Mouse (Mus musculus) midbrain, embryonic 12.5 days (tissue): ENCODE measurements around the gene Rev1. TPM values are rescaled to one million over a fixed set of nuclear protein-coding genes. Genes with fewer than 3 reads are reported as not detected.

Experiments
- ATAC-seq: fragments of 200-750 bp; cut with Nextera tagmentation; 2 replicates; pipeline ENCODE4 v1.8.0; 2017; ENCODE audit warnings: low read depth, moderate TSS enrichment, moderate library complexity; ENCODE audit not compliant: low FRiP score
- H3K27ac ChIP-seq: fragments of 300-500 bp; sonication (generic); replicated peaks from 2 replicates; pipeline ENCODE4 v1.5.1; 2016; ENCODE audit warnings: mild to moderate bottlenecking
- H3K27me3 ChIP-seq: fragments of 300-500 bp; sonication (generic); 2 replicates; pipeline ENCODE4 v1.6.1; 2016; ENCODE audit warnings: mild to moderate bottlenecking
- H3K36me3 ChIP-seq: fragments of 300-500 bp; sonication (generic); 2 replicates; pipeline ENCODE4 v1.6.1; 2016
- H3K4me1 ChIP-seq: fragments of 300-500 bp; sonication (generic); 2 replicates; pipeline ENCODE4 v1.6.1; 2016
- H3K4me2 ChIP-seq: fragments of 300-500 bp; sonication (generic); replicated peaks from 2 replicates; pipeline ENCODE4 v1.6.1; 2016; ENCODE audit warnings: mild to moderate bottlenecking, moderate library complexity
- H3K4me3 ChIP-seq: fragments of 300-500 bp; sonication (generic); 2 replicates; pipeline ENCODE4 v1.5.1; 2016; ENCODE audit warnings: mild to moderate bottlenecking
- H3K9ac ChIP-seq: fragments of 300-500 bp; sonication (generic); replicated peaks from 2 replicates; pipeline ENCODE4 v1.6.1; 2016; ENCODE audit warnings: mild to moderate bottlenecking, moderate library complexity
- H3K9me3 ChIP-seq: fragments of 300-500 bp; sonication (generic); 2 replicates; pipeline ENCODE4 v1.6.1; 2016; ENCODE audit warnings: mild to moderate bottlenecking
- WGBS: fragments of 180-500 bp; shearing (Covaris S2); methylation state at CpG from one replicate; pipeline ENCODE4 v1.1.7; 2016; 5-methylcytosine and 5-hydroxymethylcytosine counted together
- polyA plus RNA-seq: library from polyadenylated mRNA; unstranded; fragments of >200 nt; fragmentation: Nextera tagmentation; extraction: Ambion mirVana; gene quantifications from 2 replicates; pipeline ENCODE4 v1.2.1, GENCODE M21; 2016

Rev1 gene
- polyA plus RNA-seq, result 44.8 and 47.7 TPM in 2 replicates

DNA sequence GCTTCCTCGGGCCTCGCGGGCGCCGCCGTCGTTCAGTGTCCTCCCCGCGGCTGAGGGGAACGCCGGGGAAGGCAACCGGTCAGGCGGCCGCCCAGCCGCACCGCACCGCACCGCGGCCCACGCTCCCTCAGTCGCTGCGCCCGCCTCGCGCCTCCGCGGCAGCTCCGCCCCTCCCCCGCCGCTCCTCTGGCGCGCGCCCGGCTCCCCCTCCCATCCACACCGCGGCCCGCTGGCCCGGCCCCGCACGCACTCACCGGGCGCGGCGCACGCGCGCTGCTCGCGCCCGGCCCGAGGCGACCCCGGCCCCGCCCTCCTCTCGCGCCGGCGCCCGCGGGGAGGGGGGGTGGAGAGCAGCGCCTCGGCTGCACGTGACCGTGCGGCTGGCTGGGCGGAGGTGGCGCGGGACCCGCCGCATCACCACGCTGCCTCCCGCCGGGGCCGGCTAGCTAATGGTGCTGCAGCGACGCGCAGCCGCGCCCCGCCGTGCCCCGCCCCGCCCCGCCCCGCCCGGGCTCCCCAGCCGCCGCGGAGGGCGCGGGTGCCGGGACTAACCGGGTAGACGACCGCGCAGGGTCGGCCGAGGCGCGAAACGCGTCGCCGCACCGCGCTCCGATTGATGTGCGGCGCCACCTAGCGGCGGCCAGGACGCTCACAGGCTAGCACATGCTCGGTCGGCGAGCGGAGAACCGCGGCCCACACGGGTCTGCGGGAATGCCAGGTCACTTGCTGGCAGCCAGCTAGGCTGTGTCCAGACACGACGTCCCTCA lies at the start of gene Rev1:
Gene Rev1, minus strand, starts transcription at position 301 of the 767 bp plus-strand sequence.
- Histone ChIP-seq H3K9ac (peak within 1 kb of the TSS; percentile 90), H3K4me3 (peak within 1 kb of the TSS; percentile 89), H3K27ac (peak within 1 kb of the TSS; percentile 97), H3K4me2 (peak within 1 kb of the TSS; percentile 81), H3K36me3 (no peaks in the 10 kb centered on the region), H3K27me3 (no peaks in the 10 kb centered on the region), H3K4me1 (peaks cover 18% of the 10 kb centered on the region), H3K9me3 (no peaks in the 10 kb centered on the region)
- ATAC-seq, result peak; percentile 94
- under 1% methylated on average over 57 of the region's 122 CpGs for WGBS

DNA sequence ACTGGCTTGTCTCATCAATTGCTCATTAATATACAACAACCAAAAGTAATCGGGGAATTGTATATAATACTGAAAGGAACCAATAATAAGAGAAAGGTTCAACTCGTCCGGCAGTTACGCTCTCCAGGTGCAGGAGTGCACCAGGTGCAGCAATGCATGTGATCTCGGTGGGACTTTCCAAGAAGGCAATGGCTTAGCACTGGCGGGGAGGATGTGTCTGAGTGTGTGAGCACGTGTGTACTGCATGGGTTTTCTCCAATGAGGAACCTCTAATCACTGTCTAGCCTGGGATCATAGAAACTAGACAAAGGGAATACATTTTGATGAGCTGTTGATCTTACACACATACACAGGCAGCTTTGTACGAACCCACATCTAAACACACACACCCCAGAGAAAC lies 49.3 kb upstream of the Rev1 start:
- H3K4me1 ChIP-seq, result 0 out of 2 replicates have a peak, but pooled peaks cover 4% of the 10 kb centered on the region
- H3K36me3 ChIP-seq, result peaks cover 21% of the 10 kb centered on the region
- no peak overlapping the region for H3K4me2 ChIP-seq
- no peak overlapping the region for H3K4me3 ChIP-seq
- H3K9ac ChIP-seq, result no peak overlapping the region
- H3K27ac ChIP-seq, result no peak overlapping the region
- H3K9me3 ChIP-seq, result no peaks in the 10 kb centered on the region
- 95% methylated on average over 8 of the region's 8 CpGs for WGBS
- no peak for ATAC-seq
- no peaks in the 10 kb centered on the region for H3K27me3 ChIP-seq

DNA sequence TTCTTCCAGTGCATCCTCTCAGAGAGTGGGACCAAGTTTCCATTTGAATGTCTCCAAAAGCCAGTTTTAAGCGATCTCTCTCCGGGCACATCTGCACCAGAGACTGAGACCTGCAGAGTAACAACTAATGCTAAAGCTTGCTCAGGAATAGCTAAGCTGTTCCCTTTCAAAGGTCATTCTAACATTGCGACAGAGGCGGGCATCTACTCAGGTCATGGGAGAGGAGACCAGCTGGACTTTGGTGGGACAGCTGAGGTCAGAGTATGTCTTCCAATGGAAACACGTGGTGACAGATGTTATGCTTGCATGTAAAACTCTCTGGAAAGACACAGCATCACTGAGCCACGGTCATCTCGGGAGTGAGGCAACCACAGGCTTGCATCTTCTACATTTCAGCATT lies 46.5 kb upstream of the Rev1 start:
- Histone ChIP-seq H3K9ac (no peak overlapping the region), H3K27ac (no peak overlapping the region), H3K36me3 (peaks cover 17% of the 10 kb centered on the region), H3K9me3 (no peaks in the 10 kb centered on the region), H3K4me1 (no peaks in the 10 kb centered on the region), H3K4me3 (no peak overlapping the region), H3K4me2 (no peak overlapping the region), H3K27me3 (no peaks in the 10 kb centered on the region)
- 95% methylated on average over 7 of the region's 7 CpGs for WGBS
- ATAC-seq, result no peak

GRCm38 (mm10) chr1:38171874-38172273 lies 42.3 kb upstream of the Rev1 start:
- Histone ChIP-seq H3K27me3 (no peaks in the 10 kb centered on the region), H3K9me3 (no peaks in the 10 kb centered on the region), H3K4me3 (no peak overlapping the region), H3K9ac (no peak overlapping the region), H3K36me3 (no peaks in the 10 kb centered on the region), H3K4me2 (no peak overlapping the region), H3K4me1 (no peaks in the 10 kb centered on the region), H3K27ac (no peak overlapping the region)
- no peak for ATAC-seq
- WGBS, result 85% methylated on average over 4 of the region's 4 CpGs

DNA sequence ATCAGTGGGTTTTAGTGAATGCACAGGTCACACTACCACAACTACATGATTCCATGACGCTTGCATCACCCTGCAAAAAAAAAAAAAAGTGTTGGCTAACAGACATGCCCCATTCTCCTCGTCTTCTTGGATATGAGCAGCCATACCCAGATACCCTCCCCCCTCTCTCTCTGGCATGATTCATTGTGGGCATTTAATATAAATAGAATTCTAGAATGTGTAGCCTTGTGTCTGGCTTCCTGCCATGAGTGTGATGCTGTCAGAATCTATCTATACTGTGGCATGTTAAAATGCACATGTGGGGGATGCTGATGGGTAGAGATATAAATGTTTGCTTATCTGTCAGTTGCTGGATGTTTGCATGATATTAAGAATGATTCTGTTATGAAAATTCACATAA lies 36.1 kb upstream of the Rev1 start:
- no peak overlapping the region for H3K4me2 ChIP-seq
- WGBS, result 83% methylated on average over 2 of the region's 2 CpGs
- H3K27me3 ChIP-seq, result no peaks in the 10 kb centered on the region
- H3K36me3 ChIP-seq, result no peaks in the 10 kb centered on the region
- no peak overlapping the region for H3K27ac ChIP-seq
- no peak overlapping the region for H3K4me3 ChIP-seq
- no peaks in the 10 kb centered on the region for H3K4me1 ChIP-seq
- H3K9ac ChIP-seq, result no peak overlapping the region
- no peaks in the 10 kb centered on the region for H3K9me3 ChIP-seq
- ATAC-seq, result no peak

DNA sequence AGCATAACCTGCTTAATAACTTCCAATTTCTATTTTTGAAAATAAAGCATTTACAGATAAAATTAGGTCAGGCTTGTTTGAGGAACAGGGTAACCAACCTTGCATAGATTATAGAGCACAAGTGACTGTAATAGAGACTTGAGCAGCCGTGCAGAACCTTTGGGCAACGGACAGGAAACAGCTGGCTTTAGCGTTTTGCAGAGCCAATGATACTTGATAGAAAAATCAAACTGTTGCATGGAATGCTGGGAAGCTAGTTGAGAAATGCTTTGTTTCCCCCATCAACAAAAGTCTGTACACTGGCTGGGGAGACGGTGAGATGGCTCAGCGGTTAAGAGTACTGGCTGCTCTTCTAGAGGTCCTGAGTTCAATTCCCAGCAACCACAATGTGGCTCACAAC lies 20.5 kb upstream of the Rev1 start:
- no peaks in the 10 kb centered on the region for H3K27me3 ChIP-seq
- H3K4me1 ChIP-seq, result no peaks in the 10 kb centered on the region
- H3K27ac ChIP-seq, result no peak overlapping the region
- no peaks in the 10 kb centered on the region for H3K36me3 ChIP-seq
- H3K4me3 ChIP-seq, result no peak overlapping the region
- WGBS, result 89% methylated on average over 5 of the region's 5 CpGs
- ATAC-seq, result no peak
- no peaks in the 10 kb centered on the region for H3K9me3 ChIP-seq
- no peak overlapping the region for H3K9ac ChIP-seq
- no peak overlapping the region for H3K4me2 ChIP-seq

GRCm38 (mm10) chr1:38146008-38146407 lies 16.4 kb upstream of the Rev1 start:
- Histone ChIP-seq H3K9ac (no peak overlapping the region), H3K36me3 (no peaks in the 10 kb centered on the region), H3K4me3 (no peak overlapping the region), H3K27me3 (no peaks in the 10 kb centered on the region), H3K27ac (no peak overlapping the region), H3K9me3 (no peaks in the 10 kb centered on the region), H3K4me2 (no peak overlapping the region), H3K4me1 (no peaks in the 10 kb centered on the region)
- WGBS, result 92% methylated on average over 4 of the region's 4 CpGs
- no peak for ATAC-seq

- no peak overlapping the region for H3K27ac ChIP-seq
- no peaks in the 10 kb centered on the region for H3K4me1 ChIP-seq
- WGBS, result 80% methylated on average over 1 of the region's 1 CpGs
- no peak overlapping the region for H3K9ac ChIP-seq
- H3K9me3 ChIP-seq, result no peaks in the 10 kb centered on the region
- ATAC-seq, result no peak
- no peak overlapping the region for H3K4me3 ChIP-seq
- H3K27me3 ChIP-seq, result no peaks in the 10 kb centered on the region
- H3K4me2 ChIP-seq, result no peak overlapping the region
- no peaks in the 10 kb centered on the region for H3K36me3 ChIP-seq
Measured at GRCm38 (mm10) chr1:38141371-38141770, 11.8 kb upstream of the Rev1 start.

- Histone ChIP-seq H3K4me3 (no peak overlapping the region), H3K4me1 (no peaks in the 10 kb centered on the region), H3K27ac (no peak overlapping the region), H3K9ac (no peak overlapping the region), H3K36me3 (no peaks in the 10 kb centered on the region), H3K9me3 (no peaks in the 10 kb centered on the region), H3K4me2 (no peak overlapping the region), H3K27me3 (no peaks in the 10 kb centered on the region)
- ATAC-seq, result no peak
- 94% methylated on average over 2 of the region's 2 CpGs for WGBS
Measured at GRCm38 (mm10) chr1:38140911-38141310, 11.3 kb upstream of the Rev1 start.

DNA sequence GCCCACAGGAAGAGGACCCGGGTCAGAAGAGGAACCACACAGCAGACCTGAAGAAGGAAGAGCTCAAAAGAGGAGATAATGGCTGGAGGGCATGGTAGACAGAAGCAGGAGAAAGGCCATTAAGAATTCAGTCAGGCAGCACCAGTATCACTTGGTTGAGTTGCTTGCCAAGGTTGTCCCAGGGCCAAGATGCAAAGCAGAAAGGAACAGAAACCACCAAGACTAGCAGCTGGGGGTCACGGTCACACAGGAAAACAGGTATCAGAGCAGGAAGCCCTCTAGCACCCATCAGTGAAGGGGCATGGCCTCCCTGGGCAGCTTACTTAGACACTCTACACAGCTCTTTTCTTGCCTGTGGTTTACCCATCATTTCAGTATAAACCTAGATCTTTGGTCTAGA lies 9.8 kb upstream of the Rev1 start:
- no peaks in the 10 kb centered on the region for H3K4me1 ChIP-seq
- no peak overlapping the region for H3K4me3 ChIP-seq
- no peak overlapping the region for H3K27ac ChIP-seq
- no peaks in the 10 kb centered on the region for H3K9me3 ChIP-seq
- no peak overlapping the region for H3K9ac ChIP-seq
- WGBS, result 91% methylated on average over 2 of the region's 2 CpGs
- no peak overlapping the region for H3K4me2 ChIP-seq
- ATAC-seq, result no peak
- H3K27me3 ChIP-seq, result no peaks in the 10 kb centered on the region
- H3K36me3 ChIP-seq, result no peaks in the 10 kb centered on the region

DNA sequence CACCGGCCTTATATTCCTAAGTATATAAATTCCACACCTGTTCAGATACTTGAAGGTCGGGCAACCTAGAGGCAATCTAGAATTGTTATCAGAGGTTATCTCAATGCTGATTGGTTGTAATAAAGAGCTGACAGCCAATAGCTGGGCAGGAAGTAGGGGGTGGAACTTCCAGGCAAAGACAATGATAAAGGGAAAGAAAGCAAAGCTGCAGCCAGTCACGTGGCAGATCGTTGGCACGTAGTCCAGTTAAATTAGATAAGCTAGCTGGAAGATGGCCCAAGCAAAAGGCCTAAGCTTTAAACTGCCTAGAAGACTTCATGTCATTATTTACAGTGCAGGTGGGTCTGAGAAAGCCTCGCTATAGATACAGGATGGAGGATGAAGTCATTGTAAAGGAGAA lies 3.3 kb upstream of the Rev1 start:
- H3K4me3 ChIP-seq, result no peak overlapping the region
- no peaks in the 10 kb centered on the region for H3K27me3 ChIP-seq
- no peaks in the 10 kb centered on the region for H3K36me3 ChIP-seq
- no peaks in the 10 kb centered on the region for H3K9me3 ChIP-seq
- ATAC-seq, result no peak
- H3K4me1 ChIP-seq, result peaks cover 4% of the 10 kb centered on the region
- H3K9ac ChIP-seq, result no peak overlapping the region
- no peak overlapping the region for H3K4me2 ChIP-seq
- H3K27ac ChIP-seq, result no peak overlapping the region
- 73% methylated on average over 6 of the region's 6 CpGs for WGBS

GRCm38 (mm10) chr1:38130715-38131483 lies 1.3 kb upstream of the Rev1 start:
- no peaks in the 10 kb centered on the region for H3K27me3 ChIP-seq
- no peaks in the 10 kb centered on the region for H3K9me3 ChIP-seq
- no peak overlapping the region for H3K9ac ChIP-seq
- no peak overlapping the region for H3K4me2 ChIP-seq
- 64% methylated on average over 10 of the region's 10 CpGs for WGBS
- H3K36me3 ChIP-seq, result no peaks in the 10 kb centered on the region
- H3K4me1 ChIP-seq, result peaks cover 18% of the 10 kb centered on the region
- no peak for ATAC-seq
- no peak overlapping the region for H3K27ac ChIP-seq
- H3K4me3 ChIP-seq, result no peak overlapping the region
